Mouse (Mus musculus) macrophage (primary cell): ENCODE results near the gene 1110051M20Rik. TPM values are rescaled to one million over a fixed set of nuclear protein-coding genes. Genes with fewer than 3 reads are reported as not detected.

ENCODE experiments used
- H3K27ac ChIP-seq: fragments of 350-480 bp; formaldehyde crosslinking; 2 replicates; pipeline ENCODE4 v1.9.0; 2021
- H3K36me3 ChIP-seq: fragments of 350-480 bp; formaldehyde crosslinking; 2 replicates; pipeline ENCODE4 v1.9.0; 2021; ENCODE audit errors: inconsistent target
- H3K4me3 ChIP-seq: fragments of 350-480 bp; formaldehyde crosslinking; 2 replicates; pipeline ENCODE4 v1.9.0; 2021; ENCODE audit errors: inconsistent target
- H3K79me2 ChIP-seq: fragments of 350-480 bp; formaldehyde crosslinking; 2 replicates; pipeline ENCODE4 v1.9.0; 2021; ENCODE audit errors: inconsistent target
- WGBS: methylation state at CpG from one replicate; pipeline ENCODE4 v1.1.7; 2026; ENCODE audit warnings: inconsistent platforms; ENCODE audit not compliant: missing documents; 5-methylcytosine and 5-hydroxymethylcytosine counted together
- polyA plus RNA-seq: library from polyadenylated mRNA; stranded (reverse); fragments of 250-400 nt; gene quantifications from 3 replicates; pipeline ENCODE4 v1.2.4, GENCODE M21; 2018; ENCODE audit warnings: inconsistent platforms

Gene 1110051M20Rik
- polyA plus RNA-seq, 1 experiment from 2014 or later, result 5.0 TPM

DNA sequence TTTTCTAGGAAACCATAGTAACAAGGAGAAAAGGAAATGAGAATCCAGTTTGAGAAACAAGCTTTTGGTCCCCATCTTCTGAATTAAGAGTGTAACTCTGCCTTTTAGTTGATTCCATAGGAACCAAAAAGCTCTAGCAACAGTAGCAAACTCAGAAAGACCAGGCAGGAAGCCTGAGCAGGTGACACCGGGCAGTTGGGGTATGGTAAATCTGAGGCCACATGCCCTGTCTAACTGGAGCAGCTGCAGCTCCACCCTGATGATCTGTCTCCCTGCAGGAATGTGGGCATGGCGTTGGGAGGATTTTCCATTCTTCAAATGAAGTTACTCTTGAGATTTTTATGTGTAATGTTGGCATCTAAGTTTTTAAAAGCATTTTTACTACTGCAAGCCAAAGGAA is 74.2 kb downstream of the 1110051M20Rik start:
- Histone ChIP-seq H3K79me2 (no peaks in the 10 kb centered on the region), H3K4me3 (no peak overlapping the region), H3K27ac (no peak overlapping the region), H3K36me3 (no peaks in the 10 kb centered on the region)
- WGBS, result 94% methylated on average over 2 of the region's 2 CpGs

DNA sequence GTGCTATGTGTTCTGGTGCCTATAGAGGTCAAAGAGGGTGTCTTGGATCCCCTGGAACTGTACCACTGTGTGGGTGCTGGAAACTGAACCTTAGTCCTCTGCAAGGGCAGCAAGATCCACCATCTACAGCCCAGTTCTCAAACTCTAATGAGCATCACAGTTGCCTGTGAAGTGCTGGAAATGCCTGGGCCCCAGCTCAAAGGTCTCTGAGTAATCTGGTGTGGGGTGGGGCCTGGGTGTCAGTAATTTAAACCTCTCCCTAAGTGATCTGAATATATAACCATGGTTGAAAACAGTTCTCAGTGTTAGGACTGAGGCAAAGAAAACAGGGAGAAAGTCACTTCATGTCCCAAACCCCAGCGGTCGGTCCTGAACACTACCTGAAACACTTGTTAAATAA is 81.2 kb downstream of the 1110051M20Rik start:
- Histone ChIP-seq H3K36me3 (no peaks in the 10 kb centered on the region), H3K79me2 (no peaks in the 10 kb centered on the region), H3K27ac (no peak overlapping the region), H3K4me3 (no peak overlapping the region)
- WGBS, result 89% methylated on average over 2 of the region's 2 CpGs

DNA sequence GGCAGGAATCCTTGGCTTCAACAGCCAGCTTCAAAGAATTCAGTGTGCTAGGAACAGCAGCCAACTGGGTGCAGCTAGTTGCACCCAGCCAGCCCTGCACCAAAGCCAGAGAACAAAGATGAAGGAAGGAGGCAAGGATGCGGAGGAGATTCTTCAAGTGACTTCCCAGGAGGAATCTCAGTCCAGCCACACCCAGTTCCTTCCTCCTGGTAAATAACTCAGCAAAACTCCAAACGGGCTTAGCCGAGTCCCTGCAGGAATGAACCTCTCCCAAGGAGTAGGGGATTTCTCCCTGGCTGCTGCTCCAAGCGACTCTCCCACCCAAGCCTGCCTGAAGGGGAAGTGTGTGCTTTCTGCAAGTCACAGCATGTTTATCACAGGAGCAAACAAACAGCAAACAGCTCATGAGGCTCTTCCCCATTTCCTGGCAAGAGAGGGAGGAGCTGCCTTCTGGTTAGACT is 83.4 kb downstream of the 1110051M20Rik start:
- H3K36me3 ChIP-seq, result no peaks in the 10 kb centered on the region
- WGBS, result 67% methylated on average over 4 of the region's 4 CpGs
- H3K4me3 ChIP-seq, result no peak overlapping the region
- no peaks in the 10 kb centered on the region for H3K79me2 ChIP-seq
- no peak overlapping the region for H3K27ac ChIP-seq

DNA sequence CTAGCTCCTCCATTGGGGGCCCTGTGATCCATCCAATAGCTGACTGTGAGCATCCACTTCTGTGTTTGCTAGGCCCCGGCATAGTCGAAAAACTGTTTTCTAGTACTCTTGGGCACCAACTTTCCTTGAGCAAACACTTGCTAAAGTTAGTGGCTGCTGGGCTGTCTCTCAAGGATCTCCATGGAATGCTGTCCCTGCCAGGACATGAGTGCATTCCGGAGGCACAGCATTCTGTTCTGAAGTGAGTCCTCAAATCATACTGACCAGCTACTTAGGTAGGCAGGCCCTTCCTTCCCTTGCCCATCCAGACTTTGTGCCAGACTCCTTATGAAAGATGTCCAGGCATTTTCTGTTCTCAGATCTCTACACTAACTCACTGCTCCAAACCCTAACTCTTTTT is 88.7 kb downstream of the 1110051M20Rik start:
- Histone ChIP-seq H3K27ac (no peak overlapping the region), H3K4me3 (no peak overlapping the region), H3K79me2 (no peaks in the 10 kb centered on the region), H3K36me3 (no peaks in the 10 kb centered on the region)
- 100% methylated on average over 3 of the region's 3 CpGs for WGBS

DNA sequence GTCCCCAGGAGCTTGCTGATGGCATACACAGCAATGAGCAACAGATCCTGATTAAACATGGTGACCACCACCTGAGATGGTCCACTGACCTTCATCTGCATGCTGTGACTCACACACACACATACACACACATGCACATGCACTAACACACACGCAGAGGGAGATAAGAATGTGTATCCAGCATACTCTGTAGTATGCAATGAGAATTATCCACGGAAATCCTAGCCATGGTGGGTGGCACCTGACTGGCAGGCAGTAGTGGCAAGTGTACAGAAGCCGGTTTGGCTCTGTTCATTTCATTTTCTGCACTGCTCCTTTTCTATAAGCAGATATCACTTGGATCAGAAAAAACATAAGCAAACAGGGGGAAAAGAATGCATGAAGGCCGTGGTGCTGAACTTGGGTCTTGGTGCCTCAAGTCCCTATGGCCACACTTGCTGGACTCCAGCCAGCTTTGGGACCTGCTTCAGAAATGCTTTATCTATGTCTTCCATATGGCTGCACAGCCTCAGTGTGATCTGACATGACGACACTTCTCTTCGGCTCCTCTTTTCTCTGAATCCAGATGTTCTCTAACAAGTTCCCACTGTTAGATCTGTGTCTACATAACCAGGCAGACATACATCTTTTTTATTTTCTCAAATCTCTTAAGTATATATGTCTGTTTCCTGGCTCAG is 89.6 kb downstream of the 1110051M20Rik start:
- Histone ChIP-seq H3K79me2 (no peaks in the 10 kb centered on the region), H3K4me3 (no peak overlapping the region), H3K36me3 (no peaks in the 10 kb centered on the region), H3K27ac (no peak overlapping the region)
- 87% methylated on average over 6 of the region's 6 CpGs for WGBS

DNA sequence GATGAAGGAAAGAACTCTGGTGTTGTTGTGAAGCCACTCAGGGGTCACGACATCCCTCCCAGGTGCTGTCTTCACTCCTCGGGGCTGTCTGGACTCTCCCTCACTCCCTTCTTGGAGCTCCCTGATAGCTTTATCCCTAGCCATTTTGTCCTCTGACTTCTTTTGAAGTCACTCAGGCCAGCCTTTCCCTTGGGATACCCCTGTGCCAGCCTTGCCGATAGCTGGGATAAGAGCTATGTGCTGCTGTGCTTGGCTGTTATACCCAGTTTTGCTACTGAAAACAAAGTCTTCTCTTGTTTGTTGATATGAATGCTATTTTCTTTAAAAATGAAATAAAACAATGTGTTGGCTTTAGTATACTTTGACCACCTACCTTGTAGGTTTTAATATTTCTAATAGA is 90.7 kb downstream of the 1110051M20Rik start:
- no peak overlapping the region for H3K27ac ChIP-seq
- 94% methylated on average over 3 of the region's 3 CpGs for WGBS
- no peaks in the 10 kb centered on the region for H3K36me3 ChIP-seq
- no peaks in the 10 kb centered on the region for H3K79me2 ChIP-seq
- H3K4me3 ChIP-seq, result no peak overlapping the region

DNA sequence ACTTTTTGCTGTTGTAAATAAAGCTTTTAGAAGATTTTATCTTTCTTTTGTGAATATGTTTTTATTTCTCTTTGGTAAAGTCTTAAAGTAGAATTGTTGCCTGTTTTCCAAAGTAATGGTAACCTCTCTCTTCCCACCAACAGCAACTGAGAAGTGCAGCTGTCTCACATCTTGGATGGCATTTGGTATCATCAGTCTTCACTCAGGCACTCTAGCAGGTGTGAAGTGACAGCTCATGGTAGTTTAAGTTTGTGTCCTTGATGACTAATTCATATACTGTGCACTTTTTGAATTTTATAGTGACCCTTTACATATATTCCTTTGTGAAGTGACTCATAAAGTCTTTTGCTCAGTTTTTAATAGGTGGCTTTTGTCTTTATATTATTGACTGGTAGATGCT is 92.7 kb downstream of the 1110051M20Rik start:
- H3K36me3 ChIP-seq, result no peaks in the 10 kb centered on the region
- no peaks in the 10 kb centered on the region for H3K79me2 ChIP-seq
- no peak overlapping the region for H3K4me3 ChIP-seq
- H3K27ac ChIP-seq, result no peak overlapping the region

DNA sequence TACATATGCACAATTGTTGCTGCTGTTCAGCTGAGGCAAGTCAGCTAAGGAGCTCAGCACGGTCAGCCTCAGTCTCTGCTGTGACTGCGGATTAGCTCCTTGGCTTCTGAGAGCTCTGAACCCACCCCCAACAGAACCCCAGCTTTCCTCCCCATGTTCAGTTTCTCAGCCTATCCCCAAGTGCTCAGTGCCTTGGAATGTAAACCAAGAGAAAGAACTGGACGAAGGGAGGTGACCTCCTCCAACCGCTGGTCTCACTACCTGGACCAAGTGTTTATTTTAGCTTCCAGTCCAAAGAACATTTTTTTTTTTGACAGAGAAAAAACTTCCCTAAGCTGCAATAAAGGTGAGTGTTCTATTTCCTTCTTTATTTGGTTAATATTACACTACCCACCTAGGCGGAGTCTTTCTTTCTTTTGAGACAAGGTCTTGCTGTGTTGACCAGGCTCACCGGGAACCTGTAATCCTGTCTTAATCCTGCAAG is 94.5 kb downstream of the 1110051M20Rik start:
- H3K4me3 ChIP-seq, result no peak overlapping the region
- WGBS, result 97% methylated on average over 5 of the region's 6 CpGs
- no peaks in the 10 kb centered on the region for H3K79me2 ChIP-seq
- H3K27ac ChIP-seq, result no peak overlapping the region
- H3K36me3 ChIP-seq, result no peaks in the 10 kb centered on the region

DNA sequence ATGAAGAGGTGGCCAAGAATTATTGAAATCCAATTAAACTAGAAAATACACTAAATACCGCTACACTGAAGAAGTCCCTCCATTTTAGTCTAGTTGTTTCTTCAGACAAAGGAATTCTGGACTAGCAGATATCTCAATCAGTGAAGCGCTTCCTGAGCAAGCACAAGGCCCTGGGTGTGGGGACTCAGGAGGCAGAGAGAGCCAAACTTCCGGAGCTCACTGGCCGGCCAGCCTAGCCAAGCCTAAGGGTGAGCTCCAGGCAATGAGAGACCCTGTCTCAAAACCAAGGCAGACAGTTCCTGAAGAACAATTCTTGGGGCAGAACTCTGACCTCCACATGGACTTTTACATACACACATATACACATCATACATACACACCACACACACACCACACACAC is 95.6 kb downstream of the 1110051M20Rik start:
- Histone ChIP-seq H3K36me3 (no peaks in the 10 kb centered on the region), H3K27ac (no peak overlapping the region), H3K4me3 (no peak overlapping the region), H3K79me2 (no peaks in the 10 kb centered on the region)
- WGBS, result 100% methylated on average over 4 of the region's 4 CpGs

DNA sequence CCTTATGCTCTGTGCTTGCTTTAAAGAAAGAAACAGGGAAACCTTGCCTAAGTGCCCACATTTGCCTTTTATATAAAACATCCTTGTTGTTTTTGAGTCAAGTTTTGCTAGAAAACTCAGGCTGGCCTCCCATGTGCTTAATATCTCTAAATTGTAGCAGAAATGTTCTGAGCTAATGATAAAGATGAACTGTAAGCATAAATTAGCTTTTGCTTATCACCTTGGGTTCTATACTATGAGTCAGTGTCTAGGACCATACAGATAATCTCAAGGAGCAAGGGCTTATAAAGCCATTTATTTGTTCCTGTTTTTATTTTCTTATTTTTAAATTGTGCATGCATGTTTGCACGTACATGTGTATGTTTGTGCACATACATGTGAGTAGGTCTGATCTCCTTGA is 98.9 kb downstream of the 1110051M20Rik start:
- 100% methylated on average over 1 of the region's 1 CpGs for WGBS
- Histone ChIP-seq H3K79me2 (no peaks in the 10 kb centered on the region), H3K36me3 (no peaks in the 10 kb centered on the region), H3K4me3 (no peak overlapping the region), H3K27ac (no peak overlapping the region)

DNA sequence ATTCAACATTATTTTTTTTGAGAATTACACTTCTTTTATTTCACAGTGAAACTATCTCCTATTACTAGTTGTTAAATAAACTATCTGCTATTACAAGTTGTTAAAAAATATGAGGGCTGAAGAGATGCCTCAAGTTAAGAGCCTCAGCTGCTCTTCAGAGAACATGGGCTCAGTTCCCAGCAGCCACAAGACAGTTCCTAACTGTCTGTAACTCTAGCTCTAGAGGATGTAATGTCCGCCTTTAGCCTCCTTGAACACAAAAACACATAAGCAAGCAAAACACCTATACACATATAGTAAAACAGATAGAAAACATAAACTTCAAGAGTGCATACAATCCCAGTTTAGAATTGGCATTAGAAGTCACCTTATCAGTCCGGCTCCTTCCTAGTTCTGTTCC is 104.9 kb downstream of the 1110051M20Rik start:
- no peak overlapping the region for H3K4me3 ChIP-seq
- H3K79me2 ChIP-seq, result no peaks in the 10 kb centered on the region
- H3K36me3 ChIP-seq, result no peaks in the 10 kb centered on the region
- 96% methylated on average over 2 of the region's 2 CpGs for WGBS
- H3K27ac ChIP-seq, result no peak overlapping the region

DNA sequence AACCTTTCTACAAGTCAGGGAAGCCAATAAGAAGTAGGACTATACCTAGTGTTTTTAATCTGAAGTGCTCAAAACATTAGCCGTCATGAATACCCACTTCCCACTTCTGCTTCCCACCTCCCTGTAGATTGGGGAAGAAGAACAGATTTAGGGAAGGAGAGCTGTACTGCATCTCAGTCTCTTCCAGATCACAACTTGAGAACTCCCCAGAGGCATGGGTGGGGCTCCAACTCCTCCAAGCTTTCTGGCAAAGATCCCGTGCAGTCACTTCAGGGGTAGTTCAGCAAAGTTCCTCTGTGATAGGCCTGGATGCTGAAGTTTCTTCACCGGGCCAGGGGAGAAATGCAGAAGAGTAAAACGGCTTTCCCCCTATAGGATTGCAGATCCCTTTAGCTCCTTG is 109.4 kb downstream of the 1110051M20Rik start:
- H3K36me3 ChIP-seq, result no peaks in the 10 kb centered on the region

DNA sequence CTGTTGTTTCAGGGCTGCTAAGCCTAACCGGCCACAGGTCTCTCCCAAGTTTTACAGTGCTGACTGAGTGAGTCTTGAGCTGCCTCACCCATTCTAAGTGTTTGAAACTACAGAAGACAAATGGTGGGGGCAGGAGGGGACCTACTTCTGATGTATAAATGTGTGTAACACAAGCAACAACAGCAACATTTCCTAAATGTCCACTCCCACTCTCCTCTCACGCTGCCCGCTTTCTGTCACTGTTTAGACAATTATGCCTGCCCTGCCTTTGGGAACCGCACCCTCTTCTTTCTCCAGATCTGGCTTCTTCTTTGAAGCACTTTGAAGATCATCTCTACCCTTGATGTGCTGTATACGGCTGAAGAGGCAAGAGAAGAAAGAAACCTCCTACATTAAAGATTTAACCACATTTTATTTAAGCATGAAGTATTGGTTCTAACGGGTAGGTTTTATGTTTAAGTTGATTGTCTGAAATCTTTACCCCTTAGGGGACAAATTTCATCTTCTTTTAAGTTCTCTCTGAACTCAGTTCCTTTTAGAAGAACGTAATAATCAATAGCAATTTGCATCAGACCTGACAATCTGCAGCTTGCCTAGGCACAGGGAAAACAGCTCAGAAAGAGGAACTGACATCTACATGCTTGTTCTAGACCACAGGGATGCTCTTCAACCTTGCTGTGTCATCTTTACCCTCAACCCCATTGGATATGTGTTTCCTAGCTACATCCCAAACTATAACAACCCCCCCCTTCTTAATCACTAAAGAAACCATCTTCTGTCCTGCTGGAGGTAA is 113.3 kb downstream of the 1110051M20Rik start:
- Histone ChIP-seq H3K36me3 (no peaks in the 10 kb centered on the region), H3K27ac (no peak overlapping the region), H3K4me3 (no peak overlapping the region), H3K79me2 (no peaks in the 10 kb centered on the region)
- 87% methylated on average over 7 of the region's 7 CpGs for WGBS

More for the DNA sequence above, 109.4 kb downstream of the 1110051M20Rik start:
- no peaks in the 10 kb centered on the region for H3K79me2 ChIP-seq
- H3K27ac ChIP-seq, result no peak overlapping the region
- H3K4me3 ChIP-seq, result no peak overlapping the region
- WGBS, result 45% methylated on average over 4 of the region's 4 CpGs

DNA sequence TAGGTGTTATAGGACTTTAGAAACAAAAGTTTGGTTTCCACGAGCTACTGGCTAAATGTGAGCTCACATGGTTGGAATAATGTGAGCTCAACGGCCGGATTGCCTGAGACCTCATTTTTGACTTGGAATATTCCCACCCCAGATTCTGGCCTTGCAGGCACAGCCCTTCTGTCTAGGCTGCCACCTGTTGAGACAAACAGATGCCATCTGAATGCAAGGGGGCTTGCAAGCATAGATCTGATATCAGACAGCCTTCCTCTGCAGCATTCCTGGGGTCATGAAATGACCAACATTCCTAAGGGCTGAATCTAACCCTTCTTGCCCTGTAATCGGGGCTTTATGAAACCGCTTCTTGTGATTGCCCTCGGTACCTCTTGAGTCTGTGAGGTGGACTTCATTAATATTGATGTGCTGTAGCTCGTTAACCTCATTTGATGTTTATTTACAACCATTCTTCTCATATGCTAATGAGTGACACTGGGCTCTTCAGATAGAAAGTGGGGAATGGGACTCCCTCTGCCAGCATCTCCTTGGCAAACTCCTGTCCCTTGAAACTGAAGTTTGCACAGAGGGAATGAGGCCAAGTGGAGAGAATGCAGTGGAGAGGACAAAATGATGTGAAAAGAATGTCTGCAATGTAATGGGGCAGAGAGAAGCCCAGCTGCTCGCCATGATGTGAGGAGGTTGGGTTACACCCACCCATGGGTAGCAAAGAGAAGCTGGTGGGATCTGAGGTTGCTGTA is 114.3 kb downstream of the 1110051M20Rik start:
- WGBS, result 97% methylated on average over 8 of the region's 8 CpGs

DNA sequence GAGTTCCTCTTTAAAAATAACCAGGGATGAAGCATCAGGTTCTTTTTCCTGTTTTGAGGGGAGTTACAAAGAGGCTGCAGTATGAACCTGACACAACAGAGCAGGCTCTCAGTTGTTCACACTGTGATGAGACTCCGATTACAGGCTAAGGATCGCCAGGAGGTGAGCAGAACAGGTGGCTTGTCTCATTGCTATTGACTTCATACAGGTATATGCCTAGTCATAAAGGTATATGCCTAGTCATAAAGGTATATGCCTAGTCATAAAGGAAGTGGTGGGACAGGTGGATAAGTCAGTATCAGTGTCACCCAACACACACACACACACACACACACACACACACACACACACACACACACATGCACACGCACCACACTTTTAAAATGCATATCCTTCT is 115.8 kb downstream of the 1110051M20Rik start:
- no peak overlapping the region for H3K27ac ChIP-seq
- H3K36me3 ChIP-seq, result no peaks in the 10 kb centered on the region
- H3K4me3 ChIP-seq, result no peak overlapping the region
- no peaks in the 10 kb centered on the region for H3K79me2 ChIP-seq
- 86% methylated on average over 2 of the region's 3 CpGs for WGBS

More for the DNA sequence above, 114.3 kb downstream of the 1110051M20Rik start:
- no peaks in the 10 kb centered on the region for H3K36me3 ChIP-seq
- no peak overlapping the region for H3K4me3 ChIP-seq
- no peaks in the 10 kb centered on the region for H3K79me2 ChIP-seq
- H3K27ac ChIP-seq, result no peak overlapping the region
